Mouse (Mus musculus) adipocyte (in vitro differentiated cells): ENCODE data around the gene Serac1.
"Not testable (repeated sequence)": the region's sequence is repeated elsewhere in the genome, so short reads cannot be mapped to it uniquely, and the experiment has no call there.

Experiments
- DNase-seq: peaks from one replicate; pipeline ENCODE4 v3.0.0-alpha.2; 2016; ENCODE audit warnings: low spot score

Gene Serac1

DNA sequence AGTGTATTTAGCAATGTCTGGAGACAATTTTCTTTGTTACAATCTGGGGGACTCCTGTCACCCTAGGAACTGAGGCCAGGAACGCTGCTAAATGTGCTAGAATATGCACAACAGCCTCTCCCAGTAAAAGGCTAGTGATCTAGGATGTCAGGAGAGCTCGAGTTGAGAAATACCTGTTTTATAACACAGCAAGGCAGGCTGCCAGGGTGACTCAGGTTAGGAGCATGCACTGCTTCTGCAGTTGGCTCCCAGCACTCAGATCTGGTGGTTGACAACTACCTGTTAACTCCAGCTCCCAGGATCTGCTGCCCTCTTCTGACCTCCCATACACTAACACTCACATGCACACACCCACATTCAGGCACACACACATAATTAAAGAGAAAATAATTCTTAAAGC lies 13.5 kb downstream of the Serac1 start:
- peak; percentile 44 for DNase-seq

DNA sequence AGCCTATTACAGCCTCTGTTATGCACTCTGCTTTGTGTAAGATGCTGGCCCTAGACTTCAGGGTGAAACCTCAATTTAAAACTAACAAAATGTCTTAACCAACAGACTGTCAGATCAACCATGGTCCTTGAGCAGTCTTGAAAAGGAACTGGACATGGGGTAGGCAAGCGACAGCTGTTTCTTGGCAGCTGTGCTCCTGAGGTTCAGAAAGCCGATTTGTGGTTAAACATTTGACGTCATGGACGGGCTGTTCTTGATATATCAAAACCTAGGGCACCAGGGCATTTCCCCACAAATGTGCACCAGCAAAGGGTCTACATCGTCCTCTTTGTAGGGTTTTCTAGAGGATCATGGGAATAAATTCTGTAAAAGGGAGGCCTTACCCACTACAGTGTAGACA lies 16.0 kb downstream of the Serac1 start:
- no peak for DNase-seq

DNA sequence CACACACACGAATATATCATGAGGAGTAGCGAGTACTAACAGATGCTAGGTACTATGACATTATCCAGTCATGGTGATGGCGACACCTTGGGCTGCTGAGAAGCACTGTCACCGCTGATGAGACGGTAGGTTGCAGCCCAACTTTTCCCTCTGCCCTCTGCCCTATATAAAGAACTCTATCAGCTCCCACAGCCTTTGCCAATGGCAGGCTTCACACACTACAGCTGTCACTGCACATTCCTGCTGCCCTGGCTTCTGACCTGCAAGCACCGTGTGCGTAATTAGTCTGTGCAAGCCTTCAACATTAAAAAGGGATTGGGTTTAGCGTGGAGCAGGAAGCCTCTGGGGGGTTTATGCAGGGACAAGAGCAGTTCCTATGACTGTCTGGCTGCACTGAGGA lies 16.7 kb downstream of the Serac1 start:
- peak; percentile 61 for DNase-seq

DNA sequence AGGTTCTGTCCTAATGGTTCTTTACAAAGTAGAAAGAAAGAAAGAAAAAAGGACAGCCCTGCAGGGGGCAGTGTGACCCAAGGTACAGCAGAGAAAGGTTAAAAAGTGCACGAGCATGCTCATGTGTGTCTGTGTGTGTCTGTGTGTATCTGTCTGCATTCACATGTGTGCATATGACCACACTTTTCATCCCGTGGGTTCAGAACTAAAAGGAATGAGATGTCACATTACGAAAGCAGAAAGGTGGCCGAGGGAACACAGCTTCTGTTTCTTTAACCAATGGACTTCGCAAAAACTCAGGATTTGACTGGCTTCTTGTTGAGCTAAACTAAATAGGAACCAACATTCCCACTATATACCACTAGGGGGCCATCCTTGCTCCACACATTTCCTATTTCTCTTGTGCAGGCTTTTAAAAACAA lies 24.6 kb downstream of the Serac1 start:
- peak; percentile 76 for DNase-seq

DNA sequence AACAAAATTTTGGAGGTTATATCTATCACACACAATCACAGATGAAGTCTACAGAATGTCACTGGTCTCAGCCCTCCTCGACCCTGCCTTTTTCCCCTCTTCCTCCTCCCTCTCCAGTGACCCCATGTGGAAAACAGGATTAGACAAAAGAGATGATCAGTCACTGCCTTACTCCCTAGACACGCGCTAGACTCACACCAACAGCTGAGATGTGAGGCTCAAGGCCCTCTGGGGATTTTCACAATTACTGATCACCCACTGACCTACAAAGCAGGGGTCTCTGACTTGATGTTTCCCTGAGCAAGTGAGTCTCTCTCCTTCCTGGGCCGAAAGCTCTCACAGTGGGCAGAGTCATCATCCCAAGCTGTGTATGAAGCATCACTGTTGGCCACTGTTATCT lies 26.7 kb downstream of the Serac1 start:
- no peak for DNase-seq

DNA sequence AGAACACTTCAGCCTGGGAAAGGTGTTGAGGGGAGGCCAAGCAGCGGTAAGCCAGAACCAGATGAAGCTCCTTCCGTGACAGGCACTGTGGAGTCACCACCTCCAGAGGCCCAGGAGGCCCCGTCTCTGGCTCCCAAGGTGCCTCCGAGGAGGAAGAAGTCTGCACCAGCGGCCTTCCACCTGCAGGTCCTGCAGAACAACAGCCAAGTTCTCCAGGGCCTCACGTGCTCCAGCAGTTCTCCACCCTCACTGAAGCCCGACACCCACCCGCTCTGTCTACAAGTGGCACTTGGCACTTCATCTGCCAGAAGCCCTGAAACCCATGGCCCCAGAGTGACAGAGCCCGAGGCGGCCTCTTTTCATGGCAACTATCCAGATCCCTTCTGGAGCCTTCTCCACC lies 42.0 kb downstream of the Serac1 start:
- no peak for DNase-seq

DNA sequence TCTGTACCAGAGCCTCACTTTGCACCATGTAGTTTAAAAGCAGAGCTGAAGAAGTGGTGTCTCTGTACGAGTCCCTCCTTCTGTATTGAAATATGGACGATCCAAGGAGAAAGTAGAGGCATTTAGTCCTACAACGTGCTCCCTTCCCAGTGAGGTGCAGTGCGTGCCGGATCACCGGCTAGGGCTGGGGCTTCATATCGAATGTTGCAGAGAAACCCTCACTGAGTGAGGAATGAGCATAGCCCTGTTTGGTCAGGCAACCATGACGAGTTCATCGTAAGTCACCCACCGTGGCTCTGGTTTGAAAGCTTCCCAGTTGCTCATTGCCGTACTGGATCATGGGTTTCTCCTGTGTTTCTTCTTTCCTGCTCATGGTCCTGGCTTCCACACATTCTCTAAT lies 42.7 kb downstream of the Serac1 start:
- no peak for DNase-seq

DNA sequence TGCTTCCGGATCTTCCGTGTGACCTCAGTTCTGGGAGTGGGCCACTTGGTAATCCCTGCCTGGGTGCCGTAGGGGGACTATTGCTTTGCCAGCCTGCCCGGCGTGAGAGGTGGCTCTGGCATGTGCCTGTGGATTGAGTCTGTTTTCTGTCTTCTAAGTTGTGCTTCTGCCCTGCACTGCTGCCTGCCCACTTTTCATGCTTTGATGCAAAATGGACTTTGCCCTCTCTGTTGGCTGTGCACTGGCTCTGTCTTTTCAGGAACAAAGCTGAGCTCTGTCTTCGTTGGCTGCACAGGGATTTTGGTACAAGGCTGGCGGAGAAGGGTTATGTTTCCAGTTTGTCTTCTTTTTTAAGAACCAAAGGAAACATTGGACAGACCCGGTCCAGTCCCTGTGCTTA lies 43.1 kb downstream of the Serac1 start:
- DNase-seq = no peak

DNA sequence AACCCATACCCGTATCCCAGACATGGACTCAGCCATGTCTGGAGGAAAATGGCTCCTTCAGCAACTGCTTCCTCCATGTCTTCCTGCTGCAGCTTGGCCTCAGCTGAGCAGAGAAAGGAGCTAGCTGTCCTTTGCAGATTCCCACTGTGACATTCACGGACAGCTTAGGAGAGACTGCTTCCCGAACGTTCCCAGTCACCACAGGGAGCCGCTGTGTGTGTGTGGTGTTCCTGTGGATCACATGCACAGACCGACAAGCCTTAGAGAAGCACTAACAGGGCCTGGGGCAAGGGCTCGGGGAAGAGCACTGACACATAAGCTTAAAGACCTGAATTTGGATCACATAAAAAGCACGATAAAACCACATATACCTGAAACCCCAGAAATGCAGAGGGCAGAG lies 43.9 kb downstream of the Serac1 start:
- no peak for DNase-seq

DNA sequence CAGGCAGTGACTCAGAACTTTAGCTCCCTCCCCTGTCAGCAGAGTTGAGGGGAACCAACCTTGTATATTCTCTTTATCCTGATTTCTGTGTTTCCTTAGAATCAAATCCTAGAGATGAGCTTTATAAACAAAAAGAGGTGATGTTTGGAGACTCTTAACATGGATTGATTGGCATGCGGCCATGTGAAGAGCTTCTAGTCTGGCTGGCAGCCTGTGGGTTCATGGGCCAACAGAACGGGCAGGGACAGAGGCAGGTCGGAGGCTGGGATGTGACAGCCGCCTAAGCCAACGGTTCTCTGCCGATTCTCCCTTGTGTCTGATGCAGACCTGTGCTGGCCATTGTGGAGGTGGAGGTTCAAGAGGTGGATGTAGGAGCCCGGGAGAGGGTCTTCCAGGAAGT lies 53.7 kb downstream of the Serac1 start:
- no peak for DNase-seq

DNA sequence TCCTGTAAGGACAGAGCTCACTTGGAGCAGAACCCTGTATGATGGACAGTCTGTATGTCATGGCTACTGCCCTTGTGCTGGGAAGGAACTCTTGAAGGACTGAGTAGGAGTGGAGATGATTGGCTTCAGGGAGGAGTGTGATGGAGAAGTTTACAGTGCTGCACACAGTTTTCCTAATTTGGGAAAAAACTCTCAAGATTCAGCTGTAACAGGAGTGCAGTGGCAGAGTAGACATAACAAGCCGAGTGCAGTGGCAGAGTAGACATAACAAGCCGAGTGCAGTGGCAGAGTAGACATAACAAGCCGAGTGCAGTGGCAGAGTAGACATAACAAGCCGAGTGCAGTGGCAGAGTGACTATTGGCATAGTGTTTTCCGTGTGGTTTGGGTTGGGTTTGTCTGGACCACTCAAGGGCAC lies 58.2 kb downstream of the Serac1 start:
- not testable (repeated sequence) for DNase-seq

DNA sequence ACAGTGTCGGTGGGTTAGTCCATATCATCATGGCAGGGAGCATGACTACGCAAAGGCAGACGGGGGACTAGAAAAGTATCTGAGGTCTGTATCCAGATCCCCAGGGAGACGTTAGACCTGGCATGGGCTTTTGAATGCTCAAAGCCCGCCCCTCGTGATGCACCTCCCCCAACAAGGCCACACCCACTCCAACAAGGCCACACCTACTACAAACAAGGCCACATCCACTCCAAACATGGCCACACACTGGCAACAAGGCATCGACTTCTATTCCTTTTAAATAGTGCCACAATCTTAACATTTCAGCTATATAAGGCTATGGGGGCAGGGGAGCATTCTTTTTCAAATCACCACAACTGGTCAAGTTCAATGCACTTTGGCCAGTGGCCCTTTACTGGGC lies 58.9 kb downstream of the Serac1 start:
- peak; percentile 39 for DNase-seq

DNA sequence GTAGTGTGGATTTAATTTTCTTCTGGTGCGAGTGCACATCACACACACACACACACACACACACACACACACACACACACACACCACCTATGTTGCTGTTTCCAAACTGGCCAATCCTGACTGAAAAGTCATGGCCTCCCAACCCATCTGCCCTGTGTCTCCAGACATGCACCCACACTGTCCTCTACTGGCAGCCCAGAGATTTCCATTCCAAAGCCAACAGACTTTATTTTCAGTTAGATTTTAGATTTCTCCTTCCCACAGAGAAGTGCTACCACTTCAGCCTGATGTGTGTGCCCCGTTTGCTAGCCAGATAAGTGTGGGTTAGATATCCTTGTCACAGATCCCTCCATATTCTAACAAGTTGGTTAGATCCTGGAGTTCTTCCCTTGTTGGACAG lies 59.8 kb downstream of the Serac1 start:
- DNase-seq = peak; percentile 78

DNA sequence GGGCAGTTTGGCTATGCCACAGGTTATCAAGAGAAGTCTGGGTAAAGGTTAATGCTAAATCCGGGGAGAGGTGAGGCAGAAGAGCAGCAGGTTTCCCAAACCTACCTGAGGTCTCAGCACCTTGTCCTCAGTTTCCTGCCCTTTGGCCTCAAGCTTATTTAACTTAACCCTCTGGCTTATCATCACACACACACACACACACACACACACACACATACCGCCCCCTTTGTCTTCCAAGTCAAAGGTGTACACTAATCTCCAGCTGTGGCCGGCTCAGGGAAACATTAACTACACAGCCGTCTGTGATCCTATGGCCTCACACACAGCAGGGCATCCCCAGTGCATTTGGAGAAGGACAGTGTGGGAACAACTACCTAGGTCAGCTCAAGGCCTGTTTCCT lies 61.2 kb downstream of the Serac1 start:
- DNase-seq = no peak

DNA sequence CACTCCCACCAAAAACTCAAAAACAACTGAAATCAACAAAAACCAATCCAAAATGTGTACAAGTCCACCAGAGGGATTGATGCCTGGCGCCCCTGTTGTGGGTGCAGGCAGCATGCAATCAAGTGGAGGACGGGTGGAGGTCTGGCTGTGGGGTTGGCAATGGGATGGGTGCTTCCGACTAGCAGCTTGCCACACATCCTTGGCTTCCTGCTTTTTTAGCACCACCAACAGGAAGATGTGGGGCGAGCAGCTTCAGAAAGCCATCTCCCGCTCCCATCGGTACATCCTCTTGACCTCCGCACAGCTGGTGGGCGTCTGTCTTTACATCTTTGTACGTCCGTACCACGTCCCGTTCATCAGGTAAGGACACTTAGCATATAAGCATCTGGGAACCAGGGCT lies 62.3 kb downstream of the Serac1 start:
- no peak for DNase-seq

DNA sequence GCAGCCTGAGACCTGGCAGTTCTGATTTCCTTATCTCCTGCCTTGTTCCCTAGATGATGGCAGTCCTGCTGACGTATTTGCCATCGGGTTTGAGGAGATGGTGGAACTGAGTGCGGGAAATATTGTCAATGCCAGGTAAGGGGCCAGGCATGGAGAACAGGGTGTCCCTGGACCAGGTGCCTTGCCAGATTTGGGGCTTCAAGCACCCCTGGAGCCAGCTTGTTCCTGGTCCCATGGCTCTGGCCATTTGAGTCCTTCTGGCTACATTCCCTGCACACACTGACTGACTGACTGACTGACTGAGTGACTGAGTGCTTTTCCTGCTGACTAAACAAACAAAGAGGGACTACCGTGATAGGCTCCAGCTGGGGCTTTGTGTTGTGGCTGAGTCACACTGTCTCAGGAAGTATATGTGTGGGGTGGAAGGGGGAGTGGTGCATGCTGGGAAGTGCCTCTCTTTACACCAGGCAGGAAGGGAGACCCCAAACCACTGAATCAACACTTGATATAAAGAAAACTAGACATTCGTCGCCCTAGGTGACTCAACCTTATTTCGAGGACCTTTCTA lies 63.2 kb downstream of the Serac1 start:
- no peak for DNase-seq

DNA sequence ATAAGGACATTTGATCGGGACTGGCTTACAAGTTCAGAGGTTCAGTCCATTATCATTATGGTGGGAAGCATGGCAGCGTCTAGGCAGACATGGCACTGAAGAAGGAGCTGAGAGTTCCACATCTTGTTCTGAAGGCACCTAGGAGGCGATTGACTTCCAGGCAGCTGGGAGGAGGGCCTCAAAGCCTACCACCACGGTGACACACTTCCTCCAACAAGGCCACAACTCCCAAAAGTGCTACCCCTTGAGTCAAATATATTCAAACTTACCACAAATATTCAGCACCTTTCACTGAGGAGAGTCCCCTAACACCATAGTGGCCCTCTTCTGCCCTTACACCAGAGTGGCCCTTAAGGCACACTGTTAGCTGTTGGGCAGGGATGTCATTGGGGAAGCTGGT lies 64.6 kb downstream of the Serac1 start:
- DNase-seq = no peak

DNA sequence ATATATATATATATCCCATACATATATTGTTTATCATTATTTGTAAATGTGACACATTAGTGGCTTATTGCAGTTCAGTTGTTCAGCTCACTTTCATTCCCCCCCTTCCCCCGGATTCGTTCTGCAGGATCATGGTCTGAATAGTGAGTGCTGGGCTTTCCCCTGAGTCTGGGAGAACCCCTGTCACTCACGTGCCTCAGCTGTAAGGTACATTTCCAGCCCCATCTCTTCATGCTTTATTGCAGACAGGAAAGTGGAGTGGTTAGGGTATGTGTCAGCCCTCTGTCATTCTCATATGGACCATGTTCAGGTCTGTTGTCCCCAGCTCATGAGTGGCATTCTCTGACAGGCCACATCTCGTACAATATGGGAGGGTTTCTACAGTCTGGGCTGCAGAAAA lies 66.5 kb downstream of the Serac1 start:
- DNase-seq = no peak

DNA sequence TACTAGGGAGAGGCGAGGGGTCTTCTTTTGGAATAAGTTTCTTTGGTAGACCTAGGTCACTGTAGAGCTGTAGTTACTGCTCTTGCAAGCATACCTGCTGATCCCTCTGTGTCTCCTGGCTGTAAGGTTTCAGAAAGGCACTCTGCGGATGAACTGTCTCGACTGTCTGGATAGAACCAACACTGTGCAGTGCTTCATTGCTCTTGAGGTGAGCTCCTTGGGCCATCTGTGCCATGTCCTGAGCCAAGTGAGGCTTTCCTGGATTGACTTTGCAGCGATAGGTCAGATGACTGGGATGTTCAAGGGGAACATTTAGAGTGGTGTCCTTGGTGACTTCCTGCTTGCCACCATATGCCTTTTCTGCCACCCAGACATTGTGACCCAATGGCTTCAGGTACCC lies 69.9 kb downstream of the Serac1 start:
- DNase-seq = no peak

DNA sequence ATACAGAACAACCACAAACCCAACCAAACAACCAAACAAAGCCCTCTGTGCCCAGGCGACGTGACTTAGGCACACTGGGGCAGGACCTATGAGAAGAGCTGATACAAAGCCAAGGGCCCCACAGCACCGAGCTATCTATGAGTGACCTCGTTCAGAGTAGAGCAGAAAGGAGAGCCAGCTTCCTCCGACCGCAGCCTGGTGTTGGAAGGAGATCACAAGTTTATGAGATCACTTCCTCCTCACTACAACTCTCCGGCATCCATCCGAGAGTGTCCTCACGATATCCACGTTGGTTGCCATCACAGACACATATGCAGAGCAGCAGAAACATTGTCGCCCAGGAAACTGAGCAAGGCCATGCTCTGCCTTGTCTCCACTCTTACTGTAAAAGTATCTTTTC lies 71.0 kb downstream of the Serac1 start:
- DNase-seq = no peak

DNA sequence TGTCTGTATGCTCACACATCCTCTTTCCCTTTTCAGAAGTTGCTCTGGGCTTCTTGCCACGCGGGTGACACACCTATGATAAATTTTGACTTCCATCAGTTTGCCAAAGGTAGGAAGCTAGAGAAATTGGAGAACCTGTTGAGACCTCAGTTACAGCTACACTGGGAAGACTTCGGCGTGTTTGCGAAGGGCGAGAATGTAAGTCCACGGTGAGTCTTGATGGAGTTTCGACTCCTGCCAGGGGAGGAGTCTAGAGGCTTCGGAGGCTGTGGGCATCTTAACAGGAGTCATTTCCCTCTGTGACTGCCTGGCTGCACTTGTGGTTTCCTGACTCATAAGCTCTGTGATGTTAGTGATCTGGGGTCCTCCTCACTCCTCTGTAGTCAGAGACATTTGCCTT lies 71.6 kb downstream of the Serac1 start:
- DNase-seq = no peak

DNA sequence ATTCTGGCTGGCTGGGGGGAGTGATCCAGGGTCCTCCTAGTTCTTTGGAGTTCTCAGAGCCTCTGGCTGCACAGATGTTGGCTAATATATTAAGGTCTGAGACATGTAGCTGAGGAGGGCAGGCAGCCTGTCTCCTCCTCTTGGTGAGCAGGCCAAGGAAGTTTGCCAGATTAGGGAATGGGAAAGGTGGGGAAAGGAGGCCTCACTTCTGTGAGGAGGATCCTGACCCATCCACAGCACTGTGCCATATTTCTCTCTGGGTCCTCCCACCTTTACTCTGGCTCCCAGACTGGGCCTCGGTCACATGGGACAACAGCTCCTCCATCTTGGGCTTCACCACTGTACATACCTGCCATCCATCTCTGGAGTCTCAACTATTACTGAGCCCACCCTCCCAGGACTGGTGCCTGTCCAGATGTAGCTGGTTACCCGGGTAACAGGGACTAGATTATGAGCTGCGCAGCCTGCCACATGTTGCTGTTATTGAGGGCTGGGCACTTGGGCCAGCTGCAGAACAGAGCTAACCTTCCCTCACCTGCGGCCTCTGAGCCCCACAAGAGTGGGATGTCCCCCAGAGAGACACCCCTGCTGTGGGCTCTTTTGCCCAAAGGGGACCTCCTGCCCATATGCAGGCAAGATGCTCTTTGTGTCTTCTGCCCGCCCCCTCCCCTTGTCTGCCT lies 72.3 kb downstream of the Serac1 start:
- no peak for DNase-seq

DNA sequence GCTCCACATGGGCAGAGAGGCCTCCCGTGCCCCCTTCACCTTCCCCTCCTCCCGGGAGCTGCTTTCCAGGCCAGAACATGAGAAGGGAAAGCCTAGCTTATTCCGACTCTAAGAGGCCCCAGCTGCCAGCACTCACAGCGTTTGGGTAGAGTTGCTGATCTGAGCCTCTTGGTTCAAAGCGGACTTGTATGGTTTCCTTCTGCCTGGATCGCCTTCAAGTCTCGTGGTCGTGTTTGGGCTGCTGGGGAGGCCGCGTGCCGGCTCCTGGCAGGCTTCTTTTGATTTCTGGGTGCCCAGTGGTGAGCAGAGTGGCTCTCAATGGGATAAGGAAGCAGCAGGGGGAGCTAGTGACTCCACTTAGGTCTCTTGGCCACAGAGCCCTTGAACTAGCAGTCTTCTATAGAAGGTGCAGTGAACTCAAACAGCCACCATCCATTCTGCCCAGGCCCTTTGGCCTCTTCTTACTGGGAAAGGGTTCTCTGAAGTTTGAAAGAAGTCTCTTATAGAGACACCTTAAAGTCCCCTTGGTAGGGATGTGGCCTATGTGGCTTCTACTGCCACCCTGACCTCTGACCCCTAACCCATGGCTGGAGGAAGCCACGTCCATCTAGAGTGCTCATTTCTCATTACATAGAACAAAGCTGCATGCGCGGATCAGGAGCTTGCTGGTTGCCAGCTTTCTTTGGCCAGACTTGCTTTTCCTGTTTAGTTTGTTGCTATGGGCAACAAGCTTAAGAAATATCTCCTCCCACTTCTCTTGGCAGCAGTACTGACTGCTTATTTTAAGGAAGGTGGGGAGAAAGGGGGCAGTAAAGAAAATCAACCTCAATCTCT lies 73.7 kb downstream of the Serac1 start:
- peak; percentile 89 for DNase-seq
